Mouse (Mus musculus): ENCODE measurements around the gene Mllt3. TPM values are rescaled to one million over a fixed set of nuclear protein-coding genes. Genes with fewer than 3 reads are reported as not detected.

The Mllt3 gene
- total and polyA plus RNA-seq, 3 experiments: 15.4 to 75.3 TPM; not detected in 1

- Histone ChIP-seq H3K36me3 (ENCODE audit: control insufficient read depth in 1 of 2, insufficient read depth in 2 of 2, low read length in 2 of 2) (peaks cover 0 to 19% of the 10 kb centered on the region in 2 experiments; a peak in 2 of 4 replicates), H3K27me3 (ENCODE audit: control insufficient read depth in 1 of 2, insufficient read depth in 2 of 2, low read length in 2 of 2) (no peaks in the 10 kb centered on the region), H3K4me3 (ENCODE audit: control insufficient read depth in 1 of 2, insufficient read depth in 1 of 2, low read depth in 2 of 2, low read length in 2 of 2) (no peak overlapping the region), H3K79me2 (ENCODE audit: control insufficient read depth, insufficient read depth, low read length, poor library complexity) (peaks cover 2% of the 10 kb centered on the region; the same call in 1 of the 2 replicates), H3K27ac (ENCODE audit: control insufficient read depth, low read depth, low read length) (no peak overlapping the region), H3K4me1 (ENCODE audit: control insufficient read depth in 1 of 2, insufficient read depth in 2 of 2, low read length in 2 of 2) (peaks cover 7 to 20% of the 10 kb centered on the region in 2 experiments), H3K9me3 (replicated peaks; ENCODE audit: insufficient read depth, low read length) (no peaks in the 10 kb centered on the region), H3K9ac (ENCODE audit: control insufficient read depth, low read depth, low read length, poor library complexity, severe bottlenecking) (no peak overlapping the region)
- DNase-seq (ENCODE audit: low read depth, low spot score): no peak
- TF ChIP-seq ZMIZ1 (IDR thresholded peaks at IDR 0.05; ENCODE audit: low read depth, low read length) (no peak), UBTF (IDR thresholded peaks at IDR 0.05; ENCODE audit: borderline replicate concordance, insufficient read depth, low read depth, low read length) (no peak), HCFC1 (IDR thresholded peaks at IDR 0.05; ENCODE audit: low read depth, low read length) (no peak), E2F4 (IDR thresholded peaks at IDR 0.05; ENCODE audit: borderline replicate concordance, low read depth, low read length) (no peak), CHD1 (IDR thresholded peaks at IDR 0.05; ENCODE audit: low read depth, low read length) (no peak), TBP (IDR thresholded peaks at IDR 0.05; ENCODE audit: low read depth, low read length) (no peak), NELFE (IDR thresholded peaks at IDR 0.05; ENCODE audit: low read depth, low read length) (no peak), USF2 (IDR thresholded peaks at IDR 0.05; ENCODE audit: borderline replicate concordance in 1 of 2, insufficient read depth in 1 of 2, low read depth in 1 of 2, low read length in 2 of 2) (no peak), MYB (IDR thresholded peaks at IDR 0.05; ENCODE audit: low read depth, low read length) (no peak), BHLHE40 (IDR thresholded peaks at IDR 0.05; ENCODE audit: borderline replicate concordance, low read depth, low read length) (no peak), SIN3A (IDR thresholded peaks at IDR 0.05; ENCODE audit: low read length) (no peak), MXI1 (IDR thresholded peaks at IDR 0.05; ENCODE audit: low read depth, low read length) (no peak), RAD21 (IDR thresholded peaks at IDR 0.05; ENCODE audit: low read depth, low read length) (no peak), MAFK (IDR thresholded peaks at IDR 0.05; ENCODE audit: borderline replicate concordance, low read depth, low read length) (no peak), GATA1 (IDR thresholded peaks at IDR 0.05; ENCODE audit: low read depth, low read length) (no peak)
Measured at GRCm38 (mm10) chr4:88020421-88020820, 12.7 kb downstream of the Mllt3 start.

- DNase-seq (ENCODE audit: low read depth, low spot score): peak; percentile 71
- H3K79me2 ChIP-seq (ENCODE audit: control insufficient read depth, insufficient read depth, low read length, poor library complexity): peaks cover 2% of the 10 kb centered on the region; the same call in 1 of the 2 replicates
- H3K36me3 ChIP-seq (ENCODE audit: control insufficient read depth in 1 of 2, insufficient read depth in 2 of 2, low read length in 2 of 2): peaks cover 0 to 26% of the 10 kb centered on the region in 2 experiments; a peak in 2 of 4 replicates
- H3K9ac ChIP-seq (ENCODE audit: control insufficient read depth, low read depth, low read length, poor library complexity, severe bottlenecking): no peak overlapping the region
- TF ChIP-seq EP300 (IDR thresholded peaks at IDR 0.05; ENCODE audit: low read depth in 1 of 2, low read length in 2 of 2) (peak; percentile 51 to 68; a peak in 3 of 4 replicates), GATA1 (IDR thresholded peaks at IDR 0.05; ENCODE audit: low read depth, low read length) (peak; percentile 83), TCF12 (IDR thresholded peaks at IDR 0.05; ENCODE audit: low read depth, low read length) (0 out of 2 replicates have a peak, but pooled peaks have one; percentile 9), SIN3A (IDR thresholded peaks at IDR 0.05; ENCODE audit: low read length) (peak; percentile 57), ZMIZ1 (IDR thresholded peaks at IDR 0.05; ENCODE audit: low read depth, low read length) (no peak), ETS1 (IDR thresholded peaks at IDR 0.05; ENCODE audit: low read depth, low read length) (peak; percentile 62), CHD2 (IDR thresholded peaks at IDR 0.05; ENCODE audit: low read length) (no peak), POLR2AphosphoS2 (IDR thresholded peaks at IDR 0.05; ENCODE audit: low read length) (no peak), RCOR1 (IDR thresholded peaks at IDR 0.05; ENCODE audit: low read depth, low read length) (peak; percentile 80)
- no peak overlapping the region for H3K4me3 ChIP-seq (ENCODE audit: control insufficient read depth in 1 of 2, insufficient read depth in 1 of 2, low read depth in 2 of 2, low read length in 2 of 2)
- H3K27ac ChIP-seq (ENCODE audit: control insufficient read depth, low read depth, low read length): 0 out of 2 replicates have a peak overlapping the region, but pooled peaks have one; percentile 30
- H3K27me3 ChIP-seq (ENCODE audit: control insufficient read depth in 1 of 2, insufficient read depth in 2 of 2, low read length in 2 of 2): no peaks in the 10 kb centered on the region
- no peaks in the 10 kb centered on the region for H3K9me3 ChIP-seq (replicated peaks; ENCODE audit: insufficient read depth, low read length)
- H3K4me1 ChIP-seq (ENCODE audit: control insufficient read depth in 1 of 2, insufficient read depth in 2 of 2, low read length in 2 of 2): peaks cover 14 to 20% of the 10 kb centered on the region in 2 experiments
Measured at GRCm38 (mm10) chr4:88019645-88020044, 13.5 kb downstream of the Mllt3 start.

Measured in MEL (cell line).